Mouse (Mus musculus) liver, embryonic 14.5 days (tissue): Measurements from ENCODE around the gene Rnf2. TPM values are rescaled to one million over a fixed set of nuclear protein-coding genes. Genes with fewer than 3 reads are reported as not detected.

Experiments used
- ATAC-seq: fragments of 200-750 bp; cut with Nextera tagmentation; 2 replicates; pipeline ENCODE4 v1.8.0; 2017; ENCODE audit warnings: moderate number of reproducible peaks, mild to moderate bottlenecking, moderate library complexity; ENCODE audit not compliant: insufficient read depth
- DNase-seq, 3 experiments: peaks; one replicate each; pipeline ENCODE4 v3.0.0-alpha.2; 2012 to 2013; ENCODE audit warnings: low read depth in 3 of 3, low spot score in 3 of 3
- H3K27ac ChIP-seq: fragments of 300-500 bp; sonication (generic); 2 replicates; pipeline ENCODE4 v1.5.1; 2014; ENCODE audit warnings: moderate library complexity, mild to moderate bottlenecking, control low read depth, inconsistent platforms
- H3K27me3 ChIP-seq: fragments of 300-500 bp; sonication (generic); 2 replicates; pipeline ENCODE4 v1.6.1; 2014; ENCODE audit warnings: mild to moderate bottlenecking, low read length, moderate library complexity; ENCODE audit not compliant: control insufficient read depth, insufficient read depth
- H3K36me3 ChIP-seq: fragments of 300-500 bp; sonication (generic); replicated peaks from 2 replicates; pipeline ENCODE4 v1.6.1; 2014; ENCODE audit warnings: low read depth; ENCODE audit not compliant: control insufficient read depth, insufficient read depth
- H3K4me1 ChIP-seq, 2 experiments: fragments of 200-500 bp in 1 of 2; fragments of 300-500 bp in 1 of 2; sonication (generic) in 1 of 2; replicated peaks; 2 replicates each; pipeline ENCODE4 v1.6.1; 2012 to 2014; ENCODE audit warnings: antibody characterized with exemption in 1 of 2, inconsistent platforms in 1 of 2, low read length in 1 of 2; ENCODE audit not compliant: control insufficient read depth in 2 of 2, insufficient read depth in 2 of 2
- H3K4me2 ChIP-seq: fragments of 300-500 bp; sonication (generic); 2 replicates; pipeline ENCODE4 v1.6.1; 2014; ENCODE audit warnings: low read depth, mild to moderate bottlenecking, control low read depth, moderate library complexity
- H3K4me3 ChIP-seq, 2 experiments: fragments of 200-500 bp in 1 of 2; fragments of 300-500 bp in 1 of 2; sonication (generic) in 1 of 2; 2 replicates each; pipeline ENCODE4 v1.5.1; 2012 to 2014; ENCODE audit warnings: low read depth in 2 of 2, low read length in 2 of 2, mild to moderate bottlenecking in 2 of 2, control low read depth in 1 of 2, inconsistent platforms in 1 of 2, moderate library complexity in 1 of 2; ENCODE audit not compliant: insufficient read depth in 1 of 2
- H3K9ac ChIP-seq: fragments of 300-500 bp; sonication (generic); replicated peaks from 2 replicates; pipeline ENCODE4 v1.6.1; 2014; ENCODE audit warnings: mild to moderate bottlenecking, control low read depth, moderate library complexity
- H3K9me3 ChIP-seq: fragments of 300-500 bp; sonication (generic); 2 replicates; pipeline ENCODE4 v1.6.1; 2016; ENCODE audit warnings: low read length, mixed read lengths; ENCODE audit not compliant: control insufficient read depth
- CTCF ChIP-seq: IDR thresholded peaks from 2 replicates; pipeline ENCODE4 v1.5.1; 2016; ENCODE audit warnings: antibody characterized with exemption, low read depth, control low read depth
- EP300 ChIP-seq: IDR thresholded peaks from 2 replicates; pipeline ENCODE4 v1.6.1; 2016; ENCODE audit warnings: antibody characterized with exemption, low read depth
- WGBS: fragments of 180-500 bp; shearing (Covaris S2); extraction: QIAGEN DNeasy Blood & Tissue Kit; methylation state at CpG from one replicate; pipeline ENCODE4 v1.1.7; 2014; ENCODE audit not compliant: insufficient replicate concordance; 5-methylcytosine and 5-hydroxymethylcytosine counted together
- microRNA-seq: library from miRNA; unstranded; fragments of <30 nt; microRNA quantifications from one replicate; pipeline ENCODE4, GENCODE M21; 2016
- polyA plus RNA-seq, 2 experiments: library from polyadenylated mRNA; depleted of rRNA in 1 of 2; stranded (reverse) in 1 of 2; unstranded in 1 of 2; fragments of >200 nt; fragmentation: Nextera tagmentation in 1 of 2; extraction: Ambion mirVana in 1 of 2; gene quantifications; 2 replicates each; pipeline versions ENCODE4 v1.2.1 to v1.2.3; 2012 to 2014

Rnf2 gene
- polyA plus RNA-seq, 2 experiments, result 16.0 to 18.6 TPM

GRCm38 (mm10) chr1:151409827-151410226 is 90.9 kb downstream of the Rnf2 start:
- Histone ChIP-seq H3K27ac (no peak overlapping the region), H3K36me3 (no peaks in the 10 kb centered on the region; the same call in 1 of the 2 replicates), H3K27me3 (no peaks in the 10 kb centered on the region), H3K4me1 (no peaks in the 10 kb centered on the region), H3K9ac (no peak overlapping the region), H3K9me3 (no peaks in the 10 kb centered on the region), H3K4me3 (no peak overlapping the region), H3K4me2 (no peak overlapping the region)
- 87% methylated on average over 3 of the region's 3 CpGs for WGBS
- ATAC-seq (no peak), DNase-seq (no peak)
- no peak for TF ChIP-seq CTCF
- TF ChIP-seq EP300, result no peak

Small RNA genes lying within 50 kb of the gene (microRNA-seq; reads per million reads assigned to microRNA genes)
- not detected for gene Mir7682

Other genes starting within 250 kb of the Rnf2 start
- gene Ivns1abp, start 156.5 kb downstream of the Rnf2 start, polyA plus RNA-seq (2012; rRNA removed), result 47.4 and 57.0 TPM in 2 replicates
- gene Ivns1abp, start 156.5 kb downstream of the Rnf2 start, polyA plus RNA-seq (2014; fragmentation: Nextera tagmentation; extraction: Ambion mirVana), result 68.6 and 73.3 TPM in 2 replicates
- gene Swt1, start 72.5 kb downstream of the Rnf2 start, polyA plus RNA-seq (2012; rRNA removed), result 5.6 and 9.7 TPM in 2 replicates
- 19.1 and 19.7 TPM in 2 replicates for gene Swt1, start 72.5 kb downstream of the Rnf2 start, polyA plus RNA-seq (2014; fragmentation: Nextera tagmentation; extraction: Ambion mirVana)
- 7.6 and 9.8 TPM in 2 replicates for gene Trmt1l, start 72.4 kb downstream of the Rnf2 start, polyA plus RNA-seq (2012; rRNA removed)
- 11.8 and 13.8 TPM in 2 replicates for gene Trmt1l, start 72.4 kb downstream of the Rnf2 start, polyA plus RNA-seq (2014; fragmentation: Nextera tagmentation; extraction: Ambion mirVana)
- 1.1 and 1.5 TPM in 2 replicates for gene Fam129a, start 70.2 kb upstream of the Rnf2 start, polyA plus RNA-seq (2012; rRNA removed)
- 2.3 and 3.4 TPM in 2 replicates for gene Fam129a, start 70.2 kb upstream of the Rnf2 start, polyA plus RNA-seq (2014; fragmentation: Nextera tagmentation; extraction: Ambion mirVana)